Mouse (Mus musculus): ENCODE results near the gene Slc30a5. TPM values are rescaled to one million over a fixed set of nuclear protein-coding genes. Genes with fewer than 3 reads are reported as not detected.

The Slc30a5 gene
- polyA plus RNA-seq, 1 experiment, result 0.15 TPM

- TF ChIP-seq TAL1 (IDR thresholded peaks at IDR 0.05; ENCODE audit: low read length) (no peak), GATA1 (IDR thresholded peaks at IDR 0.05; ENCODE audit: low read length) (no peak)
- Histone ChIP-seq H3K4me1 (ENCODE audit: control insufficient read depth) (peaks cover 49% of the 10 kb centered on the region), H3K9me3 (ENCODE audit: control insufficient read depth, low read length) (no peaks in the 10 kb centered on the region), H3K4me3 (replicated peaks) (no peak overlapping the region), H3K27me3 (ENCODE audit: control insufficient read depth) (no peaks in the 10 kb centered on the region), H3K36me3 (ENCODE audit: control insufficient read depth) (peaks cover 35% of the 10 kb centered on the region)
These were observed 45.8 kb downstream of the Slc30a5 start for GRCm38 (mm10) chr13:100787316-100788010.

DNA sequence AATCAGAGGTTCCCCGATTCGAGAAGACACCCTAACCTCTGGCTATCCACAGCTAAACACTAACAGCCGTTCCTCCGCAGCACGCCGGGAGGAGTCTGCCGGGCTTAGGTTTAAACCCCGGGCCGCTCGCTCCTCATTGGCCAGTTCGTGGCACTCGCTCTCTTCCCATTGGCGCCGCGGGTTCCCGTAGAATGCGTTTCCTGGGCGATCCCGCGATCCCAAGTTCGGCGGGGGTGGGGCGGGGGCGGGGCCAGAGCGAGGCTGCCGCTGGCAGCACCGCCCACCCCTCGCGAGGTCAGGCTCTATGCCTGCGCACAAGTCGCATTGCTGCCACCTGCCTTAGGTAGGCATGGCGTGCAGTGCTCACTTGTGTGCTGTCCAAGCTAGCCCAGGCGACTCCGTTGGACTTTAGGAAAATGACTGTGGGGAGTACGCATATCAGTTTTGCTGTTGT lies 46.8 kb downstream of the Slc30a5 start, which contains the start of gene Ccnb1:
TSS of gene Ccnb1 (minus strand) at position 157 of the 454 bp plus-strand sequence.
- H3K4me3 ChIP-seq (replicated peaks), result peak within 1 kb of the TSS; percentile 100
- no peak for TF ChIP-seq GATA1 (IDR thresholded peaks at IDR 0.05; ENCODE audit: low read length)
- TF ChIP-seq TAL1 (IDR thresholded peaks at IDR 0.05; ENCODE audit: low read length), result no peak
- H3K9me3 ChIP-seq (ENCODE audit: control insufficient read depth, low read length), result no peaks in the 10 kb centered on the region
- peaks cover 45% of the 10 kb centered on the region for H3K36me3 ChIP-seq (ENCODE audit: control insufficient read depth)
- peaks cover 57% of the 10 kb centered on the region for H3K4me1 ChIP-seq (ENCODE audit: control insufficient read depth)
- no peaks in the 10 kb centered on the region for H3K27me3 ChIP-seq (ENCODE audit: control insufficient read depth)

DNA sequence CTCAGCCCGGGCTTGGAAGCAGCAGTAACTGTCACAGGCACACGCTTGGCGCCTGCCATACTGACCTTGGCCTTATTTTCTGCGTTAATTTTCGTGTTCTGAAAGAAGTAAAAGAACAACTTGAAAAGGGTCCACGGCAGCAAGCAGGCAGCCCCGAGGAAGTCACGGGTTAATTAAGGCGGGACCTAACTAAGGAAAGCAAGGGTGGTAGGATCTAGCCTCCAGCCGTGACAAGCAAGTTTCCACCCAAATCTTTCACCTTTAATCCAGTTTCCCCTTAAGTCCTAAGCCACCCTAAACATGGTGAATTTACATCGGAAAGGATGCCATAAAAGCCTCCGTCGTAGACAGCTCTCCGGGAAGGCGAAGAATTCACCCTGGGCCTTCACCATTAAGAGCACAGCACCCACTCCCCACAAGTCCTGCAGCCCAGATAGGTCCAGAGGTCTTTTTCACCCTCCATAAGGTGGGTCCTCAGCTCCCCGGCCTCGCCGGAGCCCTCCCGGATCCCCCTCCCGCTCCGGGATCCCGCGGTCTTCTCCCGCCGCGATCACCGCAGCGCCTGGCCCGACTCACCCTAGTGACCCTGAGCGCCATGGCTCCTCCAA lies 47.3 kb downstream of the Slc30a5 start:
- Histone ChIP-seq H3K9me3 (ENCODE audit: control insufficient read depth, low read length) (no peaks in the 10 kb centered on the region), H3K27me3 (ENCODE audit: control insufficient read depth) (no peaks in the 10 kb centered on the region), H3K36me3 (ENCODE audit: control insufficient read depth) (peaks cover 51% of the 10 kb centered on the region), H3K4me3 (replicated peaks) (peak overlapping the region; percentile 100), H3K4me1 (ENCODE audit: control insufficient read depth) (peaks cover 60% of the 10 kb centered on the region)
- TF ChIP-seq GATA1 (IDR thresholded peaks at IDR 0.05; ENCODE audit: low read length) (no peak), TAL1 (IDR thresholded peaks at IDR 0.05; ENCODE audit: low read length) (no peak)

- Histone ChIP-seq H3K27me3 (ENCODE audit: control insufficient read depth) (no peaks in the 10 kb centered on the region), H3K4me3 (replicated peaks) (peak overlapping the region; percentile 5), H3K9me3 (ENCODE audit: control insufficient read depth, low read length) (no peaks in the 10 kb centered on the region), H3K36me3 (ENCODE audit: control insufficient read depth) (peaks cover 82% of the 10 kb centered on the region), H3K4me1 (ENCODE audit: control insufficient read depth) (peaks cover 87% of the 10 kb centered on the region)
- TF ChIP-seq TAL1 (IDR thresholded peaks at IDR 0.05; ENCODE audit: low read length) (peak; percentile 41; the same call in 2 of the 3 replicates), GATA1 (IDR thresholded peaks at IDR 0.05; ENCODE audit: low read length) (peak; percentile 13; the same call in 1 of the 2 replicates)
These were observed 55.7 kb downstream of the Slc30a5 start for GRCm38 (mm10) chr13:100777491-100777890.

- no peaks in the 10 kb centered on the region for H3K9me3 ChIP-seq (ENCODE audit: control insufficient read depth, low read length)
- TF ChIP-seq TAL1 (IDR thresholded peaks at IDR 0.05; ENCODE audit: low read length) (no peak), GATA1 (IDR thresholded peaks at IDR 0.05; ENCODE audit: low read length) (no peak)
- H3K4me3 ChIP-seq (replicated peaks), result peak overlapping the region; percentile 95
- peaks cover 88% of the 10 kb centered on the region for H3K4me1 ChIP-seq (ENCODE audit: control insufficient read depth)
- H3K27me3 ChIP-seq (ENCODE audit: control insufficient read depth), result no peaks in the 10 kb centered on the region
- H3K36me3 ChIP-seq (ENCODE audit: control insufficient read depth), result peaks cover 82% of the 10 kb centered on the region
These were observed 56.5 kb downstream of the Slc30a5 start for GRCm38 (mm10) chr13:100776710-100777109.

- H3K36me3 ChIP-seq (ENCODE audit: control insufficient read depth), result peaks cover 82% of the 10 kb centered on the region
- TF ChIP-seq GATA1 (IDR thresholded peaks at IDR 0.05; ENCODE audit: low read length), result no peak
- no peak for TF ChIP-seq TAL1 (IDR thresholded peaks at IDR 0.05; ENCODE audit: low read length)
- H3K27me3 ChIP-seq (ENCODE audit: control insufficient read depth), result no peaks in the 10 kb centered on the region
- H3K4me1 ChIP-seq (ENCODE audit: control insufficient read depth), result peaks cover 85% of the 10 kb centered on the region
- H3K4me3 ChIP-seq (replicated peaks), result peak overlapping the region; percentile 95
- H3K9me3 ChIP-seq (ENCODE audit: control insufficient read depth, low read length), result no peaks in the 10 kb centered on the region
These were observed 57.2 kb downstream of the Slc30a5 start for GRCm38 (mm10) chr13:100776056-100776419.

DNA sequence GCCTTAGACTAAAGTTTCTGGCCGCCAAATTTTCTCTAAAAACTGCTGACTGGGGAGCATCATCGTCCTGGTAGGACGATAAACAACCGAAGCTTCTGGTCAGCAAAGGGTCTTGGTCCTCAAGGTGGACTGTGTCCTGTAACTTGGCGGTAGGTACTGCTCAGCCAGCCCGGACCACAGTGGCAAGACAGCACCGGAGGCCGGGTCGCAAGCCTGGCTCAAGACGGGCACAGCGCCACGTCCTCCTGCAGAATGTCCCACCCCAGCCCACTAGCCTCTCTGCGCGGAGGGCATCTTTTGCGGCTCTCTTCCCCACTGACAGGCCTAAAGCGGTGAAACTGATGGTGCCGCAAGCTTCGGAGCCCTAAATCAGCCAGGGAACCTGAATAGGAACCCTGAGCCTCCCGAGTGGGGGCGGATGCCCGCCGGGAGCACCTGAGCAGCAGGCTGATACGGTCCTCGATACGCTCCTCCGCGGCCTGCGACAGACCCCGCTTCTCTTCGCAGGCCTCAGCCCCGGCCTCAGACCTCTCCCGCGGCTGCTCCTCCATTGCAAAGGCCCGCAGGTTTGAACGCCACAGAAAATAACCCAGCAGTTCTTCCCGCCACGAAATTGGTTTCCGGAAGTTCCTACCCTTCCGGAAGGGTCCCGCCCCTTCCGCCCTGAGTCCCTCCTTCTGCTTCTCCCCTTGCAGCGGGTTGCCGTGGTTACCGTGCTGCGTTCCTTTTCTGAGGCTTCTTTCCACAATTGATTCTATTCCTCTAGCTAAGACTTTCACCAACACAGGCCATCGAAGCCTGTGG lies 57.8 kb downstream of the Slc30a5 start, which contains the start of gene Cenph:
TSS of gene Cenph (minus strand) at position 648 of the 804 bp plus-strand sequence.
- no peaks in the 10 kb centered on the region for H3K9me3 ChIP-seq (ENCODE audit: control insufficient read depth, low read length)
- peak within 1 kb of the TSS; percentile 95 for H3K4me3 ChIP-seq (replicated peaks)
- peaks cover 82% of the 10 kb centered on the region for H3K4me1 ChIP-seq (ENCODE audit: control insufficient read depth)
- no peak for TF ChIP-seq GATA1 (IDR thresholded peaks at IDR 0.05; ENCODE audit: low read length)
- no peak for TF ChIP-seq TAL1 (IDR thresholded peaks at IDR 0.05; ENCODE audit: low read length)
- peaks cover 82% of the 10 kb centered on the region for H3K36me3 ChIP-seq (ENCODE audit: control insufficient read depth)
- no peaks in the 10 kb centered on the region for H3K27me3 ChIP-seq (ENCODE audit: control insufficient read depth)

DNA sequence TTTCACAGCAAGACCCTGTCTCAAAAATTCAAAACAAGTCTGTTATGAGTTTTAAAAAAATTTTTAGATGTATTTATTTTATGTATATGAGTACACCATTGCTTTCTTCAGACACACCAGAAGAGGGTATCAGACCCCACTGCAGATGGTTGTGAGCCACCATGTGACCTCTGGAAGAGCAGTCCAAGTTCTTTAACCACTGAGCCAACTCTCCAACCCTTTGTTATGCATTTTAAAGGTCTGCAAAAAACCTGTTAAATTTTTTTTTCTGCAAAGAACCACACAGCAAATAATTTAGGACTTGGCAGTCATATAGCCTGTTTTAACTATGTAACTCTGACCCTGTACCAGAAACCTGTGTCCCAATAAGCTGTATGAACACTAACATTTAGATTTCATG lies 58.5 kb downstream of the Slc30a5 start:
- no peak for TF ChIP-seq GATA1 (IDR thresholded peaks at IDR 0.05; ENCODE audit: low read length)
- no peak for TF ChIP-seq TAL1 (IDR thresholded peaks at IDR 0.05; ENCODE audit: low read length)
- H3K27me3 ChIP-seq (ENCODE audit: control insufficient read depth), result no peaks in the 10 kb centered on the region
- H3K36me3 ChIP-seq (ENCODE audit: control insufficient read depth), result peaks cover 82% of the 10 kb centered on the region
- H3K4me3 ChIP-seq (replicated peaks), result peak overlapping the region; percentile 95
- H3K4me1 ChIP-seq (ENCODE audit: control insufficient read depth), result peaks cover 75% of the 10 kb centered on the region
- H3K9me3 ChIP-seq (ENCODE audit: control insufficient read depth, low read length), result no peaks in the 10 kb centered on the region

DNA sequence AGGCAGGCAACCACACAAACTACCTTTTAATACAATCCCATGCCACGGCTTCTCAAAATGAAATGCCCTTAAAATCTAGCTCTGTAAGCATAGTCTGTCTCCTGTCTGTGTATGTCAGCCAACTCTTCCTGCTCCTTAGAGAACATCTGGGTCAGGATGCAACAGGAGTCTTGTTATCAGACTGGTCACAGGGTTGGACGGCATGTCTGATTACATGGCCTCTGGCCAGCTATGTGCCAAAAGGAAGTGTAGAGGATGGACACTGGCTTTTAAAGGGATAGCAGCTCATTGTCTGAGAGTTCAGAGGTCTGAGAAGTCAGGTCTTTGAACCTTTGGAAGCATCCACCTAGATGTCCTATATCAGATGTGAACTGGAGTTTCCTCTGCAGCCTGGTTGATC lies 77.9 kb downstream of the Slc30a5 start:
- TF ChIP-seq GATA1 (IDR thresholded peaks at IDR 0.05; ENCODE audit: low read length), result no peak
- TF ChIP-seq TAL1 (IDR thresholded peaks at IDR 0.05; ENCODE audit: low read length), result no peak

More for the DNA sequence above, 77.9 kb downstream of the Slc30a5 start:
- peaks cover 8% of the 10 kb centered on the region for H3K9me3 ChIP-seq (ENCODE audit: control insufficient read depth, low read length)
- peaks cover 38% of the 10 kb centered on the region for H3K4me1 ChIP-seq (ENCODE audit: control insufficient read depth)
- H3K36me3 ChIP-seq (ENCODE audit: control insufficient read depth), result peaks cover 28% of the 10 kb centered on the region
- H3K27me3 ChIP-seq (ENCODE audit: control insufficient read depth), result no peaks in the 10 kb centered on the region
- no peak overlapping the region for H3K4me3 ChIP-seq (replicated peaks)

Measured in erythroblast, embryonic 14.5 days (primary cell).